Mouse (Mus musculus) right cerebral cortex, postnatal 10 days (tissue): ENCODE measurements around the gene Gm7361.
"Not testable (repeated sequence)": the region's sequence is repeated elsewhere in the genome, so short reads cannot be mapped to it uniquely, and the experiment has no call there.

ENCODE experiments used
- DNase-seq, 2 experiments: peaks; one replicate each; pipeline ENCODE4 v3.0.0; 2021; ENCODE audit warnings: low spot score in 2 of 2

Gm7361 gene

GRCm38 (mm10) chr5:26257391-26257790 lies at the start of gene Gm7361:
Gene Gm7361, plus strand, starts transcription at chr5:26257691.
- DNase-seq, result not testable (repeated sequence)

GRCm38 (mm10) chr5:26211030-26211429 lies 46.5 kb upstream of the Gm7361 start:
- DNase-seq, result peak; percentile 27 to 40

GRCm38 (mm10) chr5:26222076-26222475 lies 35.4 kb upstream of the Gm7361 start:
- no peak for DNase-seq

- not testable (repeated sequence) for DNase-seq
Observed at GRCm38 (mm10) chr5:26266656-26267055, 9.2 kb downstream of the Gm7361 start.

GRCm38 (mm10) chr5:26280361-26280760 lies 22.9 kb downstream of the Gm7361 start:
- no peak for DNase-seq

GRCm38 (mm10) chr5:26281717-26282116 lies 24.2 kb downstream of the Gm7361 start:
- DNase-seq, result no peak

DNA sequence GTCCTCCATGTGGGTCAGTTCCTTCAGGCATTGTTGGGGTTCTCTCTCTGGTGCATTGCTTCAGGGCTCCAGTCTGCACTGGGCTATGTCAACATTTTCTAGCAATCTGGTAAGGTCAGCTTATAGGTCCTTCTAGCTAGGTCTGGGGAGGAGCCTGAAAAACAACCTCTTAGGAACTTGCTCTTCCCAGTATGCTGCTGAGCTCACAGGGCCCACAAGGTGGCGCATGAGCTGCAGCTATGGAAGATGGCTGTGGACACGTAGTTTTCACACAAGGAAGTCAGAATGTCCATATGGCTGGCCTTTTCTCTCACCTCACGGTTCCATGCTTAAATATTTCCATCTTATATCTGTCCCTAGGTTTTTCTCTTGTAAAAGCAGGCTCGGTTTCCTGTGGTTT lies 24.8 kb downstream of the Gm7361 start:
- DNase-seq, result peak; percentile 66 to 82

DNA sequence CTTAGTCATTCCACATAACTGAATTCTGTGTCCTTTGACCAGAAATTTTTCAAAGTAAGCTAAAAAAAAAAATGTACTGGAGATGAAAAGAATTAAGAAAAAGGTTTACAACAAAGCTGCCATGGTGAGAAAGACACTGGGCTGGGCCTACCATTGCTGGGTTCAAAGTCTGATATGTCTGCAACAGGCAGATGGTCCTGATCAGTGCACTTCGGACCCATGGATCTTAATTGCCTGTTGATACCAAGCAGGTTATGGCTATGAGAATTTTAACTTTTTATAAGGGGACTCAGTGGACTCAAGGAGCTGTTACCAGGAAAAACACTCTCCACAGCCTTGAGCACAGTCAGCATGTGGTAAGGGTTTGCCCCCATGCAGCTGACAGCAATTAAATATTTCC lies 25.9 kb downstream of the Gm7361 start:
- no peak for DNase-seq

- DNase-seq, result no peak
Observed at GRCm38 (mm10) chr5:26291621-26292020, 34.1 kb downstream of the Gm7361 start.

DNA sequence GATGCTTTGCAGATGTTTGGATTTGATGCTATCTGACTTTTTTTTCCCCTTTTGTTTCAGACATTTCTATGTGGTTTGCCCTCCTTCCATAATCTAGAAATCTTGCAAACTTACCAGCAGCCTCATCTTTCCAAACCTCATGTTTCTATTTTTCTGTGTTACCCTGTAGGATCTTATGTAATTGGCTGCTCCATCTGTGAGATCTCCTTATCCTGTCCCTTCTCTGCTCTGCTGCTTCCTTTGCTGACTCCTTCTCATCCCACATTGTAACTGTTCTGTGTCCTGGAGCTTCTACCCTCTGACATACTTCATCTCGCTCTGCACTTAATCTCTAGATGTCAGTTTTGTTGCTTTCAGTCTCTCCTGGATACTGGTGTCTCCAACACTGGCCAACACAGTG lies 35.8 kb downstream of the Gm7361 start:
- no peak for DNase-seq
